ENCODE assay signal across 15 mouse cellular contexts in the genomic region with DNA sequence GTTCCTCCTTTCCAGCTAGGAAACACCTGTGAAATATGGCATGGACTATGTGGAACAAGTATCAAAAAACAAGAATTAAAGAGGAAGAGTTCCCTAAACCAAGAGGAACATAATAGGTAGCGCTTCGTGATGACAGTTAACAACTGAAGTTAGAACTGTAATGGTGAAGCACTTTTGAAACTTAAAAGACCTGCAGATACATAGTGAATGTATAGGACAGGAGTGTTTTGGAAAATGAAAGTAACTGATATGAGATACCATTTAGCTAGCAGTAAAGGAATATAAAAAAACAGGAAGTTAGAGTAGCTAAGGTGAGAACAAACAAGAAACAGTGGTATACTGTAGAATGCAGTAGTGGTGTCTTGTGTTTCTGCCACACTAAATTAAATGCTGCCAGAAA. TPM values are rescaled to one million over a fixed set of nuclear protein-coding genes. Genes with fewer than 3 reads are reported as not detected.
A peak's percentile ranks its signal among the peaks of the same experiment; 100 is the strongest.
DNase-seq lines count a peak whose midpoint lies in the region; ATAC-seq and TF ChIP-seq lines count a peak whose summit lies in the region.
"Had no signal": no experiment of that assay in that cellular context is flagged by ENCODE, and none has a peak within 500 bp of the region (broad histone marks: within the 10 kb centered on the region; RNA-seq: fewer than 3 reads in every experiment).

No protein-coding gene starts in this region.

- H3K4me3 ChIP-seq in hindbrain, embryonic 10.5 days: peak overlapping the region; percentile 97; the same call in 1 of the 2 replicates
- H3K4me3 ChIP-seq in hindbrain, embryonic 11.5 days (ENCODE audit: low read depth, low read length): no peak overlapping the region
- peak overlapping the region; percentile 92 for H3K4me3 ChIP-seq in intestine, postnatal 0 days (ENCODE audit: low read depth, low read length)

- no peak overlapping the region for H3K9ac ChIP-seq in hindbrain, embryonic 11.5 days (ENCODE audit: low read depth, low read length)
- no peak overlapping the region for H3K9ac ChIP-seq in intestine, postnatal 0 days (ENCODE audit: low read depth, low read length)

- WGBS in hindbrain, embryonic 10.5 days: 95% methylated on average over 2 of the region's 2 CpGs
- 93% methylated on average over 2 of the region's 2 CpGs for WGBS in hindbrain, embryonic 11.5 days
- 72% methylated on average over 2 of the region's 2 CpGs for WGBS in intestine, postnatal 0 days

- H3K36me3 ChIP-seq in hindbrain, embryonic 10.5 days: no peaks in the 10 kb centered on the region
- no peaks in the 10 kb centered on the region for H3K36me3 ChIP-seq in hindbrain, embryonic 11.5 days (ENCODE audit: control insufficient read depth, insufficient read depth, low read length)
- H3K36me3 ChIP-seq in intestine, postnatal 0 days (ENCODE audit: control insufficient read depth, insufficient read depth): no peaks in the 10 kb centered on the region

- no peaks in the 10 kb centered on the region for H3K27me3 ChIP-seq in hindbrain, embryonic 10.5 days (ENCODE audit: insufficient read depth, poor library complexity, severe bottlenecking)
- no peaks in the 10 kb centered on the region for H3K27me3 ChIP-seq in hindbrain, embryonic 11.5 days (ENCODE audit: control insufficient read depth, insufficient read depth, low read length)
- H3K27me3 ChIP-seq in intestine, postnatal 0 days (replicated peaks; ENCODE audit: control insufficient read depth, insufficient read depth, low read length): no peaks in the 10 kb centered on the region

- H3K4me2 ChIP-seq in hindbrain, embryonic 11.5 days (replicated peaks; ENCODE audit: low read depth, low read length): no peak overlapping the region
- H3K4me2 ChIP-seq in intestine, postnatal 0 days (replicated peaks; ENCODE audit: low read depth): peak overlapping the region; percentile 80

- no peak for DNase-seq in hindbrain, embryonic 10.5 days (ENCODE audit: low spot score)
- DNase-seq in hindbrain, embryonic 11.5 days (ENCODE audit: low spot score): no peak
- peak; percentile 26 for DNase-seq in 416B (ENCODE audit: low read depth)
- DNase-seq in CD4-positive, CD25-positive, alpha-beta regulatory T cell, adult 2 months (ENCODE audit: low read depth, low spot score): peak; percentile 46
- no peak for DNase-seq in adrenal gland, adult 2 months
- DNase-seq in cerebellum, adult 8-10 months: no peak
- DNase-seq in right cerebral cortex, postnatal 10 days (ENCODE audit: low spot score in 2 of 2): no peak
- DNase-seq: adrenal gland, postnatal 25 days; cerebellum, adult 2 months; lung, postnatal 10 days had no signal

- peaks cover 17% of the 10 kb centered on the region for H3K4me1 ChIP-seq in hindbrain, embryonic 10.5 days (replicated peaks)
- H3K4me1 ChIP-seq in hindbrain, embryonic 11.5 days (replicated peaks; ENCODE audit: control insufficient read depth, insufficient read depth, low read length): no peaks in the 10 kb centered on the region
- H3K4me1 ChIP-seq in intestine, postnatal 0 days (replicated peaks; ENCODE audit: control insufficient read depth, insufficient read depth, low read length): no peaks in the 10 kb centered on the region

- no peak overlapping the region for H3K27ac ChIP-seq in hindbrain, embryonic 10.5 days
- H3K27ac ChIP-seq in hindbrain, embryonic 11.5 days (ENCODE audit: low read depth, low read length): no peak overlapping the region
- no peak overlapping the region for H3K27ac ChIP-seq in intestine, postnatal 0 days (ENCODE audit: low read depth, low read length)

- no peak for ATAC-seq in hindbrain, embryonic 11.5 days (ENCODE audit: low FRiP score)
- no peak for ATAC-seq in intestine, postnatal 0 days

- no peak for TF ChIP-seq CTCF in intestine, postnatal 0 days (IDR thresholded peaks at IDR 0.05; ENCODE audit: low read depth)

- no peaks in the 10 kb centered on the region for H3K9me3 ChIP-seq in hindbrain, embryonic 10.5 days
- H3K9me3 ChIP-seq in hindbrain, embryonic 11.5 days (ENCODE audit: control insufficient read depth, low read length): no peaks in the 10 kb centered on the region
- no peaks in the 10 kb centered on the region for H3K9me3 ChIP-seq in intestine, postnatal 0 days (ENCODE audit: control insufficient read depth)

RNA-seq across cellular contexts. Expression of a gene that starts 1.9 kb away (rescaled TPM):
- polyA plus RNA-seq in hindbrain, embryonic 10.5 days (2016; fragmentation: Nextera tagmentation; extraction: Ambion mirVana): 10.4 and 13.6 TPM in 2 replicates
- 18.8 and 22.1 TPM in 2 replicates for polyA plus RNA-seq in hindbrain, embryonic 11.5 days (2014; fragmentation: Nextera tagmentation; extraction: Ambion mirVana)
- polyA plus RNA-seq in intestine, postnatal 0 days (2015; fragmentation: Nextera tagmentation; extraction: Ambion mirVana): 14.1 and 14.9 TPM in 2 replicates
- total RNA-seq in adrenal gland, adult 2 months (2021): 10 to 100 TPM; 55.7 to 59.7 TPM
- polyA plus RNA-seq in adrenal gland, adult 2 months (2012; rRNA removed): 12.3 and 14.0 TPM in 2 replicates

RNA-seq across cellular contexts. Expression of a gene that starts 7.7 kb away (rescaled TPM):
- polyA plus RNA-seq in hindbrain, embryonic 10.5 days (2016; fragmentation: Nextera tagmentation; extraction: Ambion mirVana): not detected in 2 replicates
- not detected in 2 replicates for polyA plus RNA-seq in hindbrain, embryonic 11.5 days (2014; fragmentation: Nextera tagmentation; extraction: Ambion mirVana)
- polyA plus RNA-seq in intestine, postnatal 0 days (2015; fragmentation: Nextera tagmentation; extraction: Ambion mirVana): not detected in 2 replicates
- not detected for total RNA-seq in adrenal gland, adult 2 months (2021)
- not detected in 2 replicates for polyA plus RNA-seq in adrenal gland, adult 2 months (2012; rRNA removed)
- total RNA-seq: adrenal gland, postnatal 25 days had no signal
- polyA plus RNA-seq: cerebellum, adult 2 months; gonadal fat pad, adult 2 months; kidney, embryonic 16.5 days; small intestine, adult 2 months; urinary bladder, adult 2 months had no signal

RNA-seq across cellular contexts. Expression of a gene that starts 20.0 kb away (rescaled TPM):
- 14.7 and 16.0 TPM in 2 replicates for polyA plus RNA-seq in hindbrain, embryonic 10.5 days (2016; fragmentation: Nextera tagmentation; extraction: Ambion mirVana)
- polyA plus RNA-seq in hindbrain, embryonic 11.5 days (2014; fragmentation: Nextera tagmentation; extraction: Ambion mirVana): 15.3 and 17.3 TPM in 2 replicates
- 4.4 and 6.5 TPM in 2 replicates for polyA plus RNA-seq in intestine, postnatal 0 days (2015; fragmentation: Nextera tagmentation; extraction: Ambion mirVana)
- total RNA-seq in adrenal gland, adult 2 months (2021): 10 to 100 TPM in 1 of 2 experiments, 1 to 10 TPM in 1; 6.0 to 12.8 TPM
- 2.2 and 2.5 TPM in 2 replicates for polyA plus RNA-seq in adrenal gland, adult 2 months (2012; rRNA removed)

Comparison
In these comparisons a context has a peak if more than half of its experiments do, and no peak if none do; other contexts are left out.
1. DNase-seq: peak in 416B (single experiment) and CD4-positive, CD25-positive, alpha-beta regulatory T cell, adult 2 months (single experiment); none in hindbrain, embryonic 10.5 days (single experiment), hindbrain, embryonic 11.5 days (single experiment), adrenal gland, adult 2 months (single experiment), cerebellum, adult 8-10 months (single experiment) and right cerebral cortex, postnatal 10 days (0 of 2).